In genomic region chr10:128913219-128913618, GRCm38 (mm10) we compare ENCODE assay signal across 7 mouse cellular contexts. TPM values are rescaled to one million over a fixed set of nuclear protein-coding genes. Genes with fewer than 3 reads are reported as not detected.
DNase-seq lines count a peak whose midpoint lies in the region; ATAC-seq and TF ChIP-seq lines count a peak whose summit lies in the region.

No protein-coding gene starts in this region.

- no peaks in the 10 kb centered on the region for H3K9me3 ChIP-seq in hindbrain, embryonic 16.5 days (ENCODE audit: control insufficient read depth, low read length)
- no peaks in the 10 kb centered on the region for H3K9me3 ChIP-seq in midbrain, embryonic 12.5 days

- no peak for TF ChIP-seq POLR2A in small intestine, adult 2 months (IDR thresholded peaks at IDR 0.05; ENCODE audit: low read depth, low read length)

- DNase-seq in T-cell, adult 2 months (ENCODE audit: low spot score), result peak; percentile 77
- peak; percentile 95 for DNase-seq in cerebellum, adult 8-10 months
- DNase-seq in forelimb bud, embryonic 11.5 days (ENCODE audit: low read depth, low spot score), result peak; percentile 96
- peak; percentile 69 to 88 for DNase-seq in left cerebral cortex, adult 8-10 months (ENCODE audit: low spot score in 2 of 2)

- ATAC-seq in hindbrain, embryonic 16.5 days, result 0 out of 2 replicates have a peak, but pooled peaks have one; percentile 7
- peak; percentile 28; the same call in 1 of the 2 replicates for ATAC-seq in midbrain, embryonic 12.5 days (ENCODE audit: low FRiP score, low read depth)

- no peak overlapping the region for H3K4me2 ChIP-seq in hindbrain, embryonic 16.5 days (ENCODE audit: low read length)
- H3K4me2 ChIP-seq in midbrain, embryonic 12.5 days (replicated peaks), result no peak overlapping the region

- peak; percentile 97; the same call in 1 of the 2 replicates for TF ChIP-seq CTCF in small intestine, adult 2 months (IDR thresholded peaks at IDR 0.05; ENCODE audit: extremely low read depth, insufficient read length, insufficient replicate concordance, low read depth, low read length)

- no peak overlapping the region; the same call in 1 of the 2 replicates for H3K9ac ChIP-seq in hindbrain, embryonic 16.5 days (ENCODE audit: low read depth, low read length)
- no peak overlapping the region for H3K9ac ChIP-seq in midbrain, embryonic 12.5 days (replicated peaks)

- peaks cover 11% of the 10 kb centered on the region for H3K4me1 ChIP-seq in hindbrain, embryonic 16.5 days (ENCODE audit: control insufficient read depth, insufficient read depth, low read depth, low read length)
- H3K4me1 ChIP-seq in midbrain, embryonic 12.5 days, result peaks cover 12% of the 10 kb centered on the region; the same call in 1 of the 2 replicates
- peaks cover 6% of the 10 kb centered on the region for H3K4me1 ChIP-seq in small intestine, adult 2 months (ENCODE audit: control insufficient read depth, insufficient read depth, insufficient read length, low read length)

- H3K36me3 ChIP-seq in hindbrain, embryonic 16.5 days (ENCODE audit: control insufficient read depth, insufficient read depth, low read length), result no peaks in the 10 kb centered on the region; the same call in 1 of the 2 replicates
- H3K36me3 ChIP-seq in midbrain, embryonic 12.5 days, result peaks cover 11% of the 10 kb centered on the region; the same call in 1 of the 2 replicates
- peaks cover 27% of the 10 kb centered on the region for H3K36me3 ChIP-seq in small intestine, adult 2 months (ENCODE audit: control insufficient read depth, insufficient read depth, low read length)

- H3K27me3 ChIP-seq in hindbrain, embryonic 16.5 days (replicated peaks; ENCODE audit: control insufficient read depth, insufficient read depth, low read length), result no peaks in the 10 kb centered on the region
- peaks cover 9% of the 10 kb centered on the region for H3K27me3 ChIP-seq in midbrain, embryonic 12.5 days
- no peaks in the 10 kb centered on the region; the same call in 1 of the 2 replicates for H3K27me3 ChIP-seq in small intestine, adult 2 months (ENCODE audit: control insufficient read depth, insufficient read depth, low read length)

- no peak overlapping the region; the same call in 1 of the 2 replicates for H3K27ac ChIP-seq in hindbrain, embryonic 16.5 days (ENCODE audit: low read depth, low read length)
- no peak overlapping the region for H3K27ac ChIP-seq in midbrain, embryonic 12.5 days (replicated peaks)
- H3K27ac ChIP-seq in small intestine, adult 2 months (ENCODE audit: insufficient read depth, low read depth, low read length), result no peak overlapping the region

- H3K4me3 ChIP-seq in hindbrain, embryonic 16.5 days (ENCODE audit: low read length), result no peak overlapping the region
- no peak overlapping the region for H3K4me3 ChIP-seq in midbrain, embryonic 12.5 days
- H3K4me3 ChIP-seq in small intestine, adult 2 months (ENCODE audit: low read depth, low read length), result no peak overlapping the region

- 3% methylated on average over 5 of the region's 5 CpGs for WGBS in hindbrain, embryonic 16.5 days
- 6% methylated on average over 5 of the region's 5 CpGs for WGBS in midbrain, embryonic 12.5 days
- 8% methylated on average over 5 of the region's 5 CpGs for WGBS in small intestine, adult 2 months

RNA-seq across cellular contexts. Expression of gene Rdh5, which starts 9.5 kb away (rescaled TPM):
- 29.6 and 30.0 TPM in 2 replicates for polyA plus RNA-seq in hindbrain, embryonic 16.5 days (2015; fragmentation: Nextera tagmentation; extraction: Ambion mirVana)
- 10 to 100 TPM in 2 of 4 experiments, 1 to 10 TPM in 2; 5.0 to 12.3 (median 8.9) TPM for total RNA-seq in left cerebral cortex, adult 8-10 months (2022)
- 16.2 and 16.6 TPM in 2 replicates for polyA plus RNA-seq in midbrain, embryonic 12.5 days (2016; fragmentation: Nextera tagmentation; extraction: Ambion mirVana)
- polyA plus RNA-seq in small intestine, adult 2 months (2012; rRNA removed), result 20.2 and 30.3 TPM in 2 replicates

RNA-seq across cellular contexts. Expression of gene Bloc1s1, which starts 10.6 kb away (rescaled TPM):
- polyA plus RNA-seq in hindbrain, embryonic 16.5 days (2015; fragmentation: Nextera tagmentation; extraction: Ambion mirVana), result 247 and 278 TPM in 2 replicates
- 100 to 1,000 TPM in 1 of 4 experiments, 10 to 100 TPM in 3; 83.3 to 106 (median 89.5) TPM for total RNA-seq in left cerebral cortex, adult 8-10 months (2022)
- polyA plus RNA-seq in midbrain, embryonic 12.5 days (2016; fragmentation: Nextera tagmentation; extraction: Ambion mirVana), result 235 and 249 TPM in 2 replicates
- 88.8 and 147 TPM in 2 replicates for polyA plus RNA-seq in small intestine, adult 2 months (2012; rRNA removed)

RNA-seq across cellular contexts. Expression of gene Cd63, which starts 12.4 kb away (rescaled TPM):
- 322 and 343 TPM in 2 replicates for polyA plus RNA-seq in hindbrain, embryonic 16.5 days (2015; fragmentation: Nextera tagmentation; extraction: Ambion mirVana)
- 100 to 1,000 TPM in 2 of 4 experiments, 10 to 100 TPM in 2; 67.2 to 139 (median 94.1) TPM for total RNA-seq in left cerebral cortex, adult 8-10 months (2022)
- 168 and 190 TPM in 2 replicates for polyA plus RNA-seq in midbrain, embryonic 12.5 days (2016; fragmentation: Nextera tagmentation; extraction: Ambion mirVana)
- polyA plus RNA-seq in small intestine, adult 2 months (2012; rRNA removed), result 62.0 and 91.5 TPM in 2 replicates

RNA-seq across cellular contexts. Expression of gene Itga7, which starts 20.4 kb away (rescaled TPM):
- polyA plus RNA-seq in hindbrain, embryonic 16.5 days (2015; fragmentation: Nextera tagmentation; extraction: Ambion mirVana), result 12.7 and 12.8 TPM in 2 replicates
- total RNA-seq in left cerebral cortex, adult 8-10 months (2022), result 10 to 100 TPM; 12.6 to 15.5 (median 13.9) TPM
- 2.1 TPM in 2 replicates for polyA plus RNA-seq in midbrain, embryonic 12.5 days (2016; fragmentation: Nextera tagmentation; extraction: Ambion mirVana)
- 8.4 and 14.6 TPM in 2 replicates for polyA plus RNA-seq in small intestine, adult 2 months (2012; rRNA removed)

RNA-seq across cellular contexts. Expression of gene Gdf11, which starts 21.7 kb away (rescaled TPM):
- polyA plus RNA-seq in hindbrain, embryonic 16.5 days (2015; fragmentation: Nextera tagmentation; extraction: Ambion mirVana), result 5.8 and 6.5 TPM in 2 replicates
- total RNA-seq in left cerebral cortex, adult 8-10 months (2022), result 10 to 100 TPM; 13.3 to 15.2 (median 13.9) TPM
- 10.8 and 12.0 TPM in 2 replicates for polyA plus RNA-seq in midbrain, embryonic 12.5 days (2016; fragmentation: Nextera tagmentation; extraction: Ambion mirVana)
- 0.53 and 0.82 TPM in 2 replicates for polyA plus RNA-seq in small intestine, adult 2 months (2012; rRNA removed)
